Mouse (Mus musculus): ENCODE data around the gene Rpe.
A peak's percentile ranks its signal among the peaks of the same experiment; 100 is the strongest.
"Not testable (repeated sequence)": the region's sequence is repeated elsewhere in the genome, so short reads cannot be mapped to it uniquely, and the experiment has no call there.

The Rpe gene

DNA sequence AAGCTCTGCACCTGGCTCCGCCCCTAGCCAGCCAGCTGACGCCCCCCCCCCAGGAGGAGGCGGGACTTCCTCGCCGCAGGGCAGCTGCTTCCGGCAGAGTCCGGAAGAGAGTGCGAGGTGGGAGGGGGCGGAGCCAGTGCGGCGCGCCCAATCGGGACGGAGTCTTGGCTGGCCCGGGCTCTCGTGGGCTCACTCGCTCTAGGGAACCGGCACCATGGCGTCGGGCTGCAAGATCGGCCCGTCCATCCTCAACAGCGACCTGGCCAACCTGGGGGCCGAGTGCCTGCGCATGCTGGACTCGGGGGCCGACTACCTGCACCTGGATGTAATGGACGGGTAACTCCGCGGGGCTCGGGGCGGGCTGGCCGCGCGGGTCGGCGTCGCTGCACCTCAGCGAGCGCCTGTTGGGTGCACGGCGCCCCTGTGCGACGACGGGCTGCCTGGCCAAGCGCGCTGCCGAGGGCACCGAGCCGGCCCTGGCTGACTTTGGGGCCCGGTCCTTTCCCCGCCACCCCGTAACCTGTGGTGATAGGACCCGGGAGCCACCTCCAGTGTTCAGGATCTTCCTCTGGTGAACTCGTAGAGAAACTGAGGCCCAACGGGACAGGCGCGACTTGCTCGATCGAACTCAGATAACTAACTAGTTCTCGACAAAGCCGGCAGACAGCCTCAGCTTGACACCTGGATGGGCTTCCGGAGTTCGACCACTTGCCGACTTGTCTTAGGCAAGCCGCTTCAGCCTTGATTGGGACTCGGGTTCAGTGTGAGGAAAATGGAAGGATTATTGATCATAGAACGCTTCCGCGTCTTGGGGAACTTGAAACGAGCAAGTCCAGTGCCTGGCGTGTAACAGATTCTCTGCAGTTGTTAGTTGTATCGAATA, at the start of gene Rpe:
Rpe (plus strand) TSS at position 139 of the 883 bp plus-strand sequence.
- DNase-seq (ENCODE audit: low spot score) = peak; percentile 94

DNA sequence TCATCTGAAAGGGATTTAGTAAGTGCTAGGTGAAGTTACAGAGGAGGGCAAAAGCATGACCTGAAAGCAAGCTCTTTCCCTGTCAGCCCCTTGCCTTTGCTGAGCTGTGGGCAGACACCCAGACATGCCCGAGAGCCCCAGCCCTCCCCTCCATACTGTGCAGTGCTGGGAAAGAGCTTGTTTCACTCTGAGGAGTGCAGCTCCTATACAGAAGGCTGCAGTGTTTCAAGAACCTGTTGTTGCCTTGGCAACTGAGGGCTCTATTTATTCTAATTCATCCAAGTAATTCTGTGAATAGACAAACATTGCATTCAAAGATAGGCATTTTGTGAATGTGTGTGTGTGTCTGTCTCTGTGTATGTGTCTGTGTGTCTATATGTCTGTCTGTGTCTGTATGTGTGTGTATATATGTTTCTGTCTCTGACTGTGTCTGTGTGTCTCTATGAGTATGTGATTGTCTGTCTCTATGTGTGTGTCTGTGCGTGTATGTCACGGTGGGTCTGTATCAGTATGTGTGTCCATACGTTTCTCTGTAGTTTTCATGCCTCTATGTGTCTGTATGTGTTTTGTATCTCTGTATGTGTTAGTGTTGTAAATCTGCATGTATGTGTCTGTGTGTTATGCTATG, 45.4 kb upstream of the Rpe start:
- peak; percentile 7 for DNase-seq (ENCODE audit: low spot score)

DNA sequence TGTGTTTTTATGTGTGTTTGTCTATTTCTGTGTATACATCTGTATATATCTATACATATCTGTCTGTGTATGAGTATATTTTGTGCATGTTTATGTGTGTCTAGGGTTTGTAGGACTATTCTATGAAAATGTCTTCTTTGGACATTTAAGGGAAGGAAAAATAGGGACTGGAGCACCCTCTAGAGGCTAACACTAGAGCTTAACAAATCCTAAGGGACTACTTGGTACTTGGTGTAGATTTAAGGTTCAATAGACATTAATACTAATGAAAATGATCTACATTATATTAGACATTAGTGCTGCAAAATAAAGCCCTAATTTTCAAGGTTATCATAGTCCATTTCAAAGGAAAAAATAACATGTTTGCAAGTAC, 44.9 kb upstream of the Rpe start:
- DNase-seq (ENCODE audit: low spot score) = peak; percentile 52

DNA sequence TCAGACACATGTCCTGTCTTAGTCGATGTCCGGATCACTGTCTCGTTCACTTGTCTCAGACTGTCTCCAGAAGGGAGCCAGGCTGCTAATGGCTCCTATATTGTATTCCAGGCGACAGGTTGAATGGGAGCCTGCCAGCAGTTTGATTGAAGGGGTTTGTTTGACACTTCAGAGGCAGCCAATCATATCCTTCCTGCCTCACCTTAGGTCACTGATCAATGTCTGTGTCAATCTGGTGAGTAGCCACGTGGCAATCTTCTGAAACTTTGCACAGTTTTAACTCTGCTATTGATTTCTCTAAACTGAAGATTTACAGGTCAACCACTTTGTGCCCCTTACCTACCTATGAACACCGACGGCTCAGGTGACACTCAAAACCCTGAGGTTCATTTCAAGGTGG, 29.2 kb upstream of the Rpe start:
- DNase-seq (ENCODE audit: low spot score) = no peak

DNA sequence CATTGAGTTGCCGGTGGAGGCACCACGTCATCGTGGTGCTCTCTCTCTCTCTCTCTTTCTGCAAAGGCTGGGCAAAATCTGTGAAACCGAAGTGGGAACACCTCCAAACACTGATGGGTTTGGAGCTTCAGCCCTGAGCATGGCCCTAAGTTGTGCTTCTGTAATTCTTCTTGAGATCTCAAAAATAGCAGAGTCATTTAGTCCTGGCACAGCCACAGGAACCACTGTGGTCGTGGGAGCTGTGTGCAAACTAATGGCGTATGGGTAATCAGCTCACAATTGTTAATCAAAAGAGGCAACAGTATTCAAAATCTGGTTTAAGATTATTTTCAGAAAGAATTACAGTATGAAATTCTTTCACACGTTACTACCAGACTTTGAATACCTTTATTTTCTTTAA, 27.8 kb upstream of the Rpe start:
- no peak for DNase-seq (ENCODE audit: low spot score)

DNA sequence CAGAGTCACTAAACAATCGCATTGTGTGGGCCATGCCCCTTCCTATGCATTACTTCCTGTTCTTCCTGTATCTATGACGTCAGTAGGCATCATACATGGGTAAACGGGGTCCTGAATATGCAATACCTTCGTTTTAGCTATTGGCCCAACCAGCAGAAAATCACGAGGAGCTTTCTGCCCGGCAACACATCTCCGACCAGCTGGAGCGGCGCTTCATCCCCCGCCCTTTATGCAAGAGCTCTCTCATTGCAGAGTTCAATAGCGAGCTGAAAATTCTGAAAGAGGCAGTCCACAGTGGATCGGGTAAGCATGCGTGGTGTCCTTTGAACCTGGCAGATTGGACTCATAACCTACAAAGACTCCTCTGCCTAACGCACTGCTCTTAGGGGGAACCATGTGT, 22.7 kb upstream of the Rpe start:
- DNase-seq (ENCODE audit: low spot score) = no peak

DNA sequence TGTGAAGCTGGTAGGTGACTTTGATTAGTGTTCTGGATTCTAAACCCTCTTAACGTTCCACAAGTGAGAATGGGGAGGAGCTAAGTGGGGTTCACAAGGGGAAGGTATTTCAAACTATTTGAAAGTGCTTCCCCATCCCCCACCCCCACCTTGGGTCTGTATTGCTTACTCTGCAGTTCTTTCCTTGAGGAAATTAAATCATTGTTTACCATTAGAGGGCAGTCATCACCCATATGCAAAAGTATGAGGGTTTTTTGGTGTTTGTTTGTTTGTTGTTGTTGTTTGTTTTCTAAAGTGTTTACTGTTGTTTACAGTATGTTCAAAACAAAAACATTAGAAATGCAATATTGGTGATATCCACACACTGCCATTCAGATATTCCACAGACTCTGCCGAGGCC, 22.0 kb upstream of the Rpe start:
- DNase-seq (ENCODE audit: low spot score) = no peak

DNA sequence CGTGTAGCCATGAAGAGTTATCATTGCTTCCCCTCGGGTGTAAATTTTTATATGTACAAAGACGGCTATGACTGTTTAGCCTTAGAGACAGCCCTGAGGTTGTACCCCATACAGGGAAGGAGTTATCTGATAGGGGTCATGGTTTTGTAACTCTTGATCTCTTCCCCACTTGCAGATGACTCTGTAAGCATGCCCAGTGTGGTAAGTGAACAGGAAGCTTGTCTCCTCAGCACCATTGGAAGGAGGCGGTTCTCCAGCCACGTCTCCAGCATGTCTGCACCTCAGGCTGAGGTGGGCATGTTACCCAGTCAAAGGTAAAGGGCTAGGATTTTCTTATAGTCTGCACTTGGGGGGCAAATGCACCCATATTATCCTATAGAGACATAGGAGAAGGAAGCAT, 17.7 kb upstream of the Rpe start:
- no peak for DNase-seq (ENCODE audit: low spot score)

DNA sequence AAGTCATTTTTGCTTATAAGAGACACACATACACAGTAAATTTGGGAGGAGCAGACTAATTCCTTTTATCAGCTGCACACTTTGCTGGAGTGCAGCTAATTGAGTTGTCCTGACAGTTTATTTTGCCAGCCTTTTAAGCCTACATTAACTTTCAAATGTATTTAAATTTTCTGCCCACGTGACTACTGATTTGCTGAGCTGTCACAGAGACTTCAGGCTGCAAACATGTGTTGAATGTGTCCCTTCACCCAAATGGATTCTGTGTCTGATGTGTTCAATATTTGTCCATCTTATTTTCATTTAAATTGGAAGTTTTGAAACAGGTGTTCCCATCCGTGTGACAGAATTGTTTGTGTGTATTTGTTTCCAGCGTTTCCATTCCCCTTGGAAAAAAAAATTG, 8.9 kb upstream of the Rpe start:
- no peak for DNase-seq (ENCODE audit: low spot score)

DNA sequence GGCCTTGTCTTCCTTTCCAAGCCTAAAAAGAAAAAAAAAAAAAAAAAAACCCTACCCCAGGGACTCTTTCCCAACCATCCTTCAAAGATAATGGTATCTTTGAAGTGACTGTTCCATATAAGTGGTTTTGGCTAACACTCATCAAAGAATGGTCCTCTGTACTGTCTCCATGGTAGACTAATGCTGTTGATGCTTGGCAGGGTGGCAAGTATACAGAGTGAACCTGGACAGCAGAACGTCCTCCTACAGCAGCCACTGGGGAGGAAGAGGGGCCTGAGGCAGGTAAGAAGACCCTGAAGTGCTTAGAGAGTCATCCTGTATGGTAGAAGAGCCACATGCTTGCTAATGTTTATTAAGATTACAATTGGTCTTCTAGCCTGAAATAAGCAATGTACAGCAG, 8.3 kb upstream of the Rpe start:
- no peak for DNase-seq (ENCODE audit: low spot score)

DNA sequence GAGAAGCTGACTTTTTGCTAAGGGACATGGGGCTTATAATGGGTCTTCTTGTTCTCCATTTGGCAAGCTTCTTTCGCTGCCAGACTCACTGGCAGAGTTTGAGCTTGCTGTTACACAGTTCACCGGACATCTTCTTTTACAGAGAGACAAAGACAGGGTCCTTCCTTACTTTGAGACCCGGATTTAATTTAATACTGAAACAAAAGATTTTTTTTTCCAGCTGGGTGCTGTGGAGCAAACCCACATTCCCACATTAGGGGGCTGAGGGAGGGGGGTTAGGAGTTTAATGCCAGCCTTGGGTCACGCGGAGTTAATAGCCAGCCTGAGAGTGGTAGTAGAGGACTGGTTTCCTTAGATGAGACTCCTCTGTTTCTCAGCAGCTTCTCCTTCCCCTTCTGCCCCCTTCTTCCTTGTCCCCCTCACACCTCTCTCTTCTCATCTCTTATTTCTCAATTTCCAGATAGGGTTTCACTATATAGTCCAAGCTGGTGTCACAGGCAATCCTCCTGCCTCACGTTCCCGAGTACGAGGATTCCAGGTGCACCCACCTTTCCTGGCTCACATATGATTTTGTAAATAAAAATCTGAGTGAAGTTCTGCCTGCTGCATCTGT, 7.7 kb upstream of the Rpe start:
- DNase-seq (ENCODE audit: low spot score) = no peak

DNA sequence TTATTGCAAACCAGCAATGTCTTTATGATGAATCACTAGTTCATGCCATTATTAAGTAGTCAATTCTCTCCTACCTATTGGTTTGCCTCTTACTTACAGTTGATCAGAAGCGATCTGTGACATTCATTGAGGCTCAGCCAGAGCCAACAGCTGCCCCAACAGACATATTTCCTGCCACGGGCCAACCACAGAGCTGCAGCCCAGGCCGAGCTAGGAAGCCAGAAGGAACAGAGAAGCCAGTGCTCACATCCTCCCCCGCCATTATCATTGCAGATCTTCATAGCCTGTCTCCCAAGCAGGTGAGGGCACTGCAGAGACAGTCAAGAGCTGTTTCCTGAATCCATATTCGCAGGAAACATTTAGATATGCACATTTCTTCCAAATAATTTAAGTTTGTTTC, 6.4 kb upstream of the Rpe start:
- DNase-seq (ENCODE audit: low spot score) = no peak

DNA sequence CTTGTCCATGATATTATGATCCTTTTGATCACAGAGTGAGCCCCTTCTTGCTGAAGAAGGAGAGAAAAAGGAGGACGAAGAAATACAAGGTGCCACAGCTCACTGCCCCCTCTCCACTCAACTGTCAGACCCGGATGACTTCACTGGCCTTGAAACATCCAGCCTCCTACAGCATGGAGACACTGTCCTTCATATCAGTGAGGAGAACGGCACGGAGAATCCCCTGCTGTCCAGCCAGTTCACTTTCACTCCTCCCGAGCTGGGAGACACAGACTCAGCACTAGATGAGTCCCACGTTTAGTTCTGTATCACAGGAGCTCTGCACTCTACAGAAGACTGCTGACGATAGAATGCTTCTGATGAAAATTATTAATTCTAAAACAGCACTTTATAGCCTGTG, 5.3 kb upstream of the Rpe start:
- DNase-seq (ENCODE audit: low spot score) = no peak

DNA sequence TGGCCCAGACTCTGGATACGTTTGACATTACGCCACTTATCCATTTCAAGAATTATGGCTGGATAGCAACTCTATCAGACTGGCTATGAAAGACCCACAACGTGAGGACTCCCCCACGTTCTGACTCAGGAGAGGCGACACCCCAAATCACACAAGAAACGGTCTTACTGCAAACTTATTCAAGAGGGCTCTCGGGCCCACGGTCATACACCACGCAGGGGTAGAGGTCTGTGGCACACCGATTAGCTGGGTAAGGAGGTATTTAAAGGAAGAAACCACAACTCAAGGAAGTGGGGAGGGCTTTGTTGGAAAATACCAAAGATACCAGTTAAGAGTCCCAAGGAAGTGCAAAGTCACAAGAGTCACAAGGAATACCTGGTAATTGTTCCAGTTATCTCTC, 1.0 kb upstream of the Rpe start:
- DNase-seq (ENCODE audit: low spot score) = not testable (repeated sequence)

DNA sequence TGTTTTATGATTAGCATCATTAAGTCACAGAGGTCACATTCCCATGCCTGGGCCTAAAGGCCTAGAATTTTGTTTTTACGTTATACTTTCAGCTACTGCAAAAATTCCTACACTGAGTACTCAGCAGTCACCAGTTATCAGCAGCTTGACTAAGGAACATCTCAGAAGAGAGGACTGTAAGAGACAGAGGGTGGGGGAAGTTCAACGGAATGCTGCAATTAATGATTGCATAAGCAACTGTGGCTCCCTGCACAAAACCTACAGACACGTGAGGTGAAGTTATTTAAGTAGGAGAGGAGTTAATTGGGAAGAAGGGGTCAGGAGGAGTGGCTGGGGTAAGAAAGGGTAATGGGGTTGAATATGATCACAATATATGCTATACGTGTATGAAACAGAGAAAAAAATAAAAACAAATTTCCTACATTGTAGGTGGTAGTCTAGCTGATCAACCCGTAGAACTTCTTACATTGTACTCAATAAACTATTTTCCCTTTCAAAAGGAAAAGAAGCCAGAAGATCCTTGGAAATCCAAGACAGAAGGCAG, 410 bp upstream of the Rpe start:
- DNase-seq (ENCODE audit: low spot score) = no peak

DNA sequence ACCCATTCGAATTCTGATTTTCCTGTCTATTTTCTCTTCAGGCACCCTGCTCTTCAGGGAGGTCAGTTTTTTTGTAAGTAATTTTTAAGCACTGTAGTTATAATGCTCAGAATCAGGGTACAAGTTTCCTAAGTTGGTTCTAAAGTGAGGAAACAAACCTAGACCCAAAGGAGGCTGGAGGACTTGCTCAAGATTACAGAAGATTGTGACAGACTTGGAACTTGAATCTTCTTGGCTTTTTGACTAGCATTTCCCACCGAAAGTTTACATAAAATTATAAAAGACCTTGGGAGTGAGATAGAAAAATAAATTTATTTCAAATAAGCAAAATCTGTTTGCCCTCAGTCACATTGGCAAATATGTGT, 927 bp downstream of the Rpe start:
- no peak for DNase-seq (ENCODE audit: low spot score)

DNA sequence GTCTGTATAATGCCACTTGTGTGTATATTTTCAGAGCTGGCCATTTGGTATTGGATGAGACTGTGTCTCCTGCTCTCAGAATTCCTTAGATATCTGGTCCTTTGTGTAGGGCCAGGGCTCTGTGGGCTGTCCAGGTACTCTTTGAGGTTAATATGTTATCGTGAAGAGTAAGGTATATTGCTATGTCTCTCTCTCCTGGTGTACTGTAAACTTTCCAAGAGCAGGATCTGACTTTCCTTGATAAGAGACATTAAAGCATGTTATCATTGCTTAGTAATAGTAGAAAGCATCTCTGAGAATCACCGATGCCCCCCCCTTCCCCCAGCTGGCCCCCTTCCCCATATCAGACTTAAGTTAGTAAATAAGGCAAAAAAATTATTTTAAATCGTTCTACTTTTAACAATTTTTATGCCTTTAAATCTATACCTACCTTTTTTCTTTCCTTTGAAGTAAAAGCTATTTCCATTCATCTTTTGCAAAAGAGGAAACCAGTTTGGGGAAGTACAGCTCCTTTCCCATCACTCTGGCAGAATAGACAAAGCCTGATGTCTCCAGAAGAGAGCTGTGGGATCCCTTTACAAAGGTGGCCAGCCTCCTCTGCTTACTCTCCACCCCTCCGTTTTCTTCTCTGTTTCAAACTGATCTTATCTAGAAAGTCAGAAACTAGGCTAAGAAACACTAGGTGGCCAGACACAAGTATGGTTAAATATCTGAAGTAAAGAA, 2.2 kb downstream of the Rpe start:
- no peak for DNase-seq (ENCODE audit: low spot score)

DNA sequence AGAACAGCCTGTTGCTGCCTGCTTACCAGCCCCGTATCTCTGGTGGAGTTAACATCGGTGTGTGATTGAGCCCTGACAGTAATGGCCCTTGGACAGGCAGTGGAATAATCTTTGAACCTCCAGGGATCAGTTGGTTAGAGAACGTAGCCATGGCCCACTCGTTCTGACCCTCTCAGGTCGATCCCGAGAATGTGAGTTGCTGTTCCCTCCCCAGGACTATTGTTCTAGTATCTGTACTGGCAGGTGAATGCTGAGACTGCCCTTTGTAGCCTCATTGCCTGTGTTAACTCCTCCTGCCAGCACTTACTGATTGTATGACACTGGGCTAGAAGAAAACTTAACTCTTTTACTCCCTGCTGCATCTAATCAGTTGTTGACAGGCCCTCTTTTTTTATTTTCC, 3.9 kb downstream of the Rpe start:
- DNase-seq (ENCODE audit: low spot score) = no peak

DNA sequence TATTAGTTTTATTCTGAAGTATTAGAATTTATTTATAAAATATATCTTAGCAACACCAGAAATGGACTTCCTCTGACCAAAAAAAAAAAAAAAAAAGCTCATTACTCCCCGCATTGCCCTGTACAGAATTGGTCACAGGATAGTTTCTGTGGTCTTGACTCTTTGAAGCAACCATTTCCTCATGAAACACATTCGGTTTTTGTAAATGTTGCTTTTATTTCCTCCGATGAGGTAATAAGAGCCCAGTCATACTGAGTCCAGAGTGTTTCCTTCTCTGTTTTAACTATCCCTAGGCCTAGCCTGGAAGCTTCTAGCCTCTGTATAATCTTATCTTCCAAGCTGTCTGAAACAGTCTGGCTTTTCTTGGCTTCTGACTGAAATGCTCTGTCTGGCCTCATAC, 12.2 kb downstream of the Rpe start:
- no peak for DNase-seq (ENCODE audit: low spot score)

DNA sequence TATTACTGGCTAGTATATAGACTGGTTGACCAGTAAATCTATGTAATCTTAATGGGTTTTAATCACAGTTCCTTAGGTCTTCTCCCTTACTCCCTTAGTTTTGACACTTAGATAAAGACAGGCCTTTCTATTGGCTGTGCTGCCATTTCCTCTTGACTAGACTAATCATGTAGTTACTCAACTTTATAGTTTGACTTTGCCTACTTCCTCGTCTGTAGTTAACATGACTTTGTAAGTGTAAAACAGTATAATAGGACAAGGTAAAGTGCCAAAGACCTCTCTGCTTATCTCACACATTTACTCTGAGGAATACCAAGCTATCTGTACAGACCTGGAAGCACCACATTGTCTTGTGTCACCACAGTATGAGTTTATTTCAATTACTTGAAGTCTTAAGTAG, 29.9 kb downstream of the Rpe start:
- DNase-seq (ENCODE audit: low spot score) = no peak

DNA sequence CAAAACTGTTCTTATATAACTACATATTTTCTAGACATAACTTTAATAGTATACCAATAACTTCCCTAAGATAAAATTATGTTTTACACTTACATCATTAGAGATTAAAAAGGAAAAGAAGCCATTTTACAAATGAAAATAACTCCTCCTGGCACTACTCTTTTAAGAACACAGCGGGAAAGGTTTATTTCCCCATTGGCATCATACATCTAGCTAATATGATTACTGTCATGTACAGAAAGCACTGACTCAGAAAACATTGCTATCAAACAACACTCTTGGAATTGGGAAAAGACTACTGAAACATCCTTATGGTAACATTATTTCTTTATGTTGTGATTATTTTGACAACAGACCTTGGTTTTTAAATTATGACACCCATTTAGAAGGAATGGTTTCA, 68.1 kb downstream of the Rpe start:
- DNase-seq (ENCODE audit: low spot score) = no peak
